Mouse (Mus musculus): ENCODE data around the gene Tmprss13.

Gene Tmprss13

GRCm38 (mm10) chr9:45329577-45329976 lies 10.7 kb downstream of the Tmprss13 start:
- DNase-seq (ENCODE audit: low read depth, low spot score): peak; percentile 16

- DNase-seq (ENCODE audit: low read depth, low spot score): no peak
Observed at GRCm38 (mm10) chr9:45337406-45337805, 18.5 kb downstream of the Tmprss13 start.

- DNase-seq (ENCODE audit: low read depth, low spot score): no peak
Observed at GRCm38 (mm10) chr9:45343066-45343465, 24.2 kb downstream of the Tmprss13 start.

DNA sequence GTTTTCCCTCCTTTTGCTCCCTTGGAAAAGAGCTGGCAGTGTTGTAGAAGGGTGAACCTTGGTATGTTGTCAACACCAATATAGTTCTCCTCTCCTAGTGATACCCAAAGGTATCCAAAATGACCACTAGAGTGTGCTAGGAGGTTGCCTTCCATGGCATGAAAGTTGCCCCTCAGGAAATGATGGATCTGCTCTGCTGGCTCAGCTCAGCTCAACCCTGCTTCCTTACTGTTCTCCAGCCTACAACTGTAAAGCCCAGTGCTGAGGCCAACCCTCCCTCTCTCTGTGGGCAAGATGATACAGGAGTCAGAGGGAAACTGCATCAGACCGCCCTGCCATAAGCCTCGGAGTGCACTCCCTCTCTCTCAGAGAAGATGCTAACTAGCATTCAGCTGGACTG lies 26.6 kb downstream of the Tmprss13 start:
- DNase-seq (ENCODE audit: low read depth, low spot score): peak; percentile 17

- DNase-seq (ENCODE audit: low read depth, low spot score): no peak
Observed at GRCm38 (mm10) chr9:45346276-45346675, 27.4 kb downstream of the Tmprss13 start.

- DNase-seq (ENCODE audit: low read depth, low spot score): no peak
Observed at GRCm38 (mm10) chr9:45348560-45348959, 29.7 kb downstream of the Tmprss13 start.

- DNase-seq (ENCODE audit: low read depth, low spot score): no peak
Observed at GRCm38 (mm10) chr9:45349181-45349580, 30.3 kb downstream of the Tmprss13 start.

- no peak for DNase-seq (ENCODE audit: low read depth, low spot score)
Observed at GRCm38 (mm10) chr9:45349851-45350250, 31.0 kb downstream of the Tmprss13 start.

DNA sequence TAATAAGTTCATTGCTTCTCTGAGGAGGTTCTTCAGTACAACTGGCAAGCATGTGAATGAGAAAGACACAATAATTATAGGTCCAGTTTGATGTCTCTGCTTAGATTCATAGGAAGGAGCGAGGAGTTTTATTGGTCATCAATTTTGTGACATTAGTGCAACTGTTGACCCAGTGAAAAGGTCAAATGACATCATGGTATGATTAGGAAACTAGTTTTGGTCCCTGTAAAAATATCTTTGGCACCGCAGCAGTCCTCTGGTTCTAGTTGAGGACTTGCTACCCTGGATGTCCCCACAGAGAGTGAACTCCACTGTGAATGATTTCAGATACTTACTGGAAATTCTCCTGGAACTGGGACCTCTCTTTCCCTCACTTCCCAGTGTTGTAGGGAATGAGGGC lies 36.3 kb downstream of the Tmprss13 start:
- no peak for DNase-seq (ENCODE audit: low read depth, low spot score)

DNA sequence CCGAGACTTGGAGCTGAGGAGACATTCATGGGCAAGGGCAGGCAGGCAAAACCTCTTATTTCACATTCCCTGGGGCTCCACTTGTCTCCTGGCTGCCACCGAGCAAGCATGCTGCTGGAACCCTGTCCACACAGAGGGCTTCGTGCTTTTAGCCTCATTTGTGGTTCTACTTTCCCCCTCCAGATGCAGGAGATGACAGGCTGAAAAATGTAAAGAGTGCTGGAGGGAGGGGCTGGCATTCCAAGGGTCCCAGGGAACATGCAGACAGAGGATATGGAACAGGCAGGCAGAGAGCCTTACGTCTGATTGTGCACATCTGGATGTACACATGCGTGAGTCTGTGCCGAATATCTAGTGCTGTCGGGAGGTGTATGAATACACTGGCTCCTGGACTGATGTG lies 39.5 kb downstream of the Tmprss13 start:
- no peak for DNase-seq (ENCODE audit: low read depth, low spot score)

DNA sequence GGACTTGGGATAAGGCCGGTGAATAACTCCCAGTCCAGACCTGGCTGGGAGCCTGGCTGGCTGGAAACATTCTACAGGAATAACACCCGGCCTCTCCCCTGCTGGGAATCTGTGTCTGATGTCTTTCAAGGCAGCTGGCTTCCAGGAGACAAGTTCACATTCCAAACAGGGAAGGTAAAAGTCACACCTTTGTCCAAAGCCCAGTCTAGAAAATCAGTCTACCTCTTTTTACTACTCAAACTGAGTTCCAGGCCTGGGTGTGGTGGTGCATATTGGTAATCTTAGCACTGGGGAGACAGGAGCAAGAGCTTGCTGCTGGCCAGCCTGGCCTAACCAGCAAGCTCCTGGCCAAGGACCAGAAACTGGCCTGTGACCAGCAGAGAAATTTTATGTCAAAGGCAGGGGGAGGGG lies 43.2 kb downstream of the Tmprss13 start:
- no peak for DNase-seq (ENCODE audit: low read depth, low spot score)

GRCm38 (mm10) chr9:45363639-45364214 lies 44.8 kb downstream of the Tmprss13 start:
- no peak for DNase-seq (ENCODE audit: low read depth, low spot score)

GRCm38 (mm10) chr9:45367716-45368115 lies 48.8 kb downstream of the Tmprss13 start:
- DNase-seq (ENCODE audit: low read depth, low spot score): no peak

DNA sequence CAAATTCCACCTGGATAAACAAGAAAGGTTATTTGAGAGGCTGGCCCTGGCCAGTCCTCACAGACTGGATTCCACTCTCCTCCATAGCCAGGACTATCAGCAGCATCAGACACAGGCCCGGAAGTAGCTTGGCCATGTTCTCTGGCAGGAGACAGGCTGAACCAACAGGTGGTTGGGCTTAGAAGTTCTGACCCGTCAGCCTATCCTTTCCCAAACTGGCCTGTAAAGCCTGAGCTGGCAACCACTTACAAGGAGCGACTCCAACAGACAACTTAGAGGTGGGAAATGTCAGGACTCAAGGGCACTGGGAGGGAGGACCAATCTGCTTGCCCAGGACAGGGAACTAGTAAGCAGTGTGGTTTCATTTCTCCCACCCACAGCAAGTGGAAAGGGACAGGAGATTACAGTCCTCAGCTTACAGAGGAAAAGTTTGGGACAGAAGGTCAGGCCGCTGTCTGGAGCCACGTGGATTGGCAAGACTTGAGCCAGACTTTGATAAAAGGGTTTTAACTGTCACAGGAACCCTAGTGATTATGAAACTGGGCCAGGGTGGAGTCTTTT lies 49.5 kb downstream of the Tmprss13 start:
- no peak for DNase-seq (ENCODE audit: low read depth, low spot score)

- no peak for DNase-seq (ENCODE audit: low read depth, low spot score)
Observed at GRCm38 (mm10) chr9:45370117-45370561, 51.2 kb downstream of the Tmprss13 start, which contains the start of gene Fxyd6. Gene Fxyd6 (plus strand): TSS chr9:45370185.

GRCm38 (mm10) chr9:45370616-45371336 lies 51.9 kb downstream of the Tmprss13 start:
- DNase-seq (ENCODE audit: low read depth, low spot score): no peak

- no peak for DNase-seq (ENCODE audit: low read depth, low spot score)
Observed at GRCm38 (mm10) chr9:45371337-45371707, 52.4 kb downstream of the Tmprss13 start.

GRCm38 (mm10) chr9:45373896-45374295 lies 55.0 kb downstream of the Tmprss13 start:
- no peak for DNase-seq (ENCODE audit: low read depth, low spot score)

DNA sequence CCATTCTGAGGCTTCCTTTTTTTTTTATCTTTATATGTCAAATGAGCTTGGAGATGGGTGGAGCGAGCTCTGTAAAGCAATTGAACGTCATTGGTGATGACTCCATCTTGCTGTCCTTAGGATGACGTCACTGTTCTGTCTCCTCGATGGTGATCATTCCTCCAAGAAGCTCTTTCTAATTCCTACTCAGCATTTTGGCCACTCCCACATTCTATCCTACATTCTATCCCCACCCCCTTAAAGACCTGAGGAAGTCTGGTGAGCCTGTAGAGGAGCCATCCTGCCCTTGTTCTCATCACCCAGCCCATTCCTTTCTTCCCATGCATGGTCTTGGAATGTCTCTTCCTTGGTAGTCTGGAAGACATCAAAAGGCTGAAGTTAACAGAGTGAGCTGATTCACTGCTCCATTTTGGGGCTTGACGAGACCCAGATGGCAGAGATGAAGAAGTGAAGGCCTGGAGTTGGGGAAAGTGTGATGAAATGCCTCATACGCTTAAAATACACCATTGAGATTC lies 56.1 kb downstream of the Tmprss13 start:
- no peak for DNase-seq (ENCODE audit: low read depth, low spot score)

- DNase-seq (ENCODE audit: low read depth, low spot score): no peak
Observed at GRCm38 (mm10) chr9:45376427-45376826, 57.5 kb downstream of the Tmprss13 start.

DNA sequence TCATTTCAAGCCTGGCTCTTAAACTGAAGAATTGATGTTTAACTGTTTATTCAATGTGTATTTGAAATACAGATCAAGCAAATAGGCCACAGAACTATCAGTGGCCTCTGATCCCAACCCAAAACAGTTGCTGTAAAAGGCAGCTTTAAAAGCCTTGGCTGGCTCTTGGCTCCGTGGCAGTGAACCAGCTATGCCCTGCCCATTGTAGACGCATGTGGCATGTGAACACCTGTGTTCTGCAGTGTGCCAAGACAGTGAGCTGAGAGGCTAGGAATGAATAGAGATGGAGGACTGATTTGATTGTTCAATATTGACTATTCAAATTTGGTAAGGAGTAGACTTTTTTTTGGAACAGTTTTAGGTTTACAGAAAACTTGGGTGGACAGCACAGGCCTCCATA lies 58.0 kb downstream of the Tmprss13 start:
- DNase-seq (ENCODE audit: low read depth, low spot score): no peak

- no peak for DNase-seq (ENCODE audit: low read depth, low spot score)
Observed at GRCm38 (mm10) chr9:45380411-45381251, 61.7 kb downstream of the Tmprss13 start.

Data from A20 (cell line).